Mouse (Mus musculus) CD4-positive, CD25-positive, alpha-beta regulatory T cell, adult 4 months (primary cell): ENCODE results near the gene Krt80. TPM values are rescaled to one million over a fixed set of nuclear protein-coding genes. Genes with fewer than 3 reads are reported as not detected.
A peak's percentile ranks its signal among the peaks of the same experiment; 100 is the strongest.
"Not testable (repeated sequence)": the region's sequence is repeated elsewhere in the genome, so short reads cannot be mapped to it uniquely, and the experiment has no call there.

Source experiments
- ATAC-seq: one replicate; pipeline ENCODE4 v1.8.0; 2017
- polyA plus RNA-seq, 2 experiments: library from polyadenylated mRNA; unstranded; fragments of 100-300 nt; shearing (Covaris generic); gene quantifications; one replicate each; pipeline ENCODE4 v1.2.1; 2017

The Krt80 gene
- polyA plus RNA-seq, 2 experiments from 2014 or later, result 0.22 TPM; not detected in 1

DNA sequence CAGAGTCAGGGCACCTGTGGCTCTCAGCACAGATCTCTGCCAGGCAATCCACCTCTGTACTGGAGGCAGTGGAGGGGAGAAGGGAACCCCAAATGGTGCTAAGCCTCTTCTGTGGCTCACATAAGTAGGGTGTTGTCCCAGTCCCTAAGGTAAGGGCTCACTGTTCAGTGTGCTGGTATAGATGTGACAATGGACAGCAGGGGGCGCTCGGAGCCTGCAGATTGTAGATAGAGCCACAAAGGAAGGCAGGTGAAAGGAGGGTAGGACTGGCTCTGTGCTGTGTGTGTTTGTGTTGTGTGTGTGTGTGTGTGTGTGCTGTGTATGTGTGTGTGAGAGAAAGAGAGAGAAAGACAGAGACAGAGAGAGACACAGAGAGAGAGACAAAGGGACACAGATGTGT is 30.4 kb downstream of the Krt80 start:
- peak; percentile 57 for ATAC-seq

GRCm38 (mm10) chr15:101338359-101338758 is 31.6 kb downstream of the Krt80 start:
- ATAC-seq, result no peak

DNA sequence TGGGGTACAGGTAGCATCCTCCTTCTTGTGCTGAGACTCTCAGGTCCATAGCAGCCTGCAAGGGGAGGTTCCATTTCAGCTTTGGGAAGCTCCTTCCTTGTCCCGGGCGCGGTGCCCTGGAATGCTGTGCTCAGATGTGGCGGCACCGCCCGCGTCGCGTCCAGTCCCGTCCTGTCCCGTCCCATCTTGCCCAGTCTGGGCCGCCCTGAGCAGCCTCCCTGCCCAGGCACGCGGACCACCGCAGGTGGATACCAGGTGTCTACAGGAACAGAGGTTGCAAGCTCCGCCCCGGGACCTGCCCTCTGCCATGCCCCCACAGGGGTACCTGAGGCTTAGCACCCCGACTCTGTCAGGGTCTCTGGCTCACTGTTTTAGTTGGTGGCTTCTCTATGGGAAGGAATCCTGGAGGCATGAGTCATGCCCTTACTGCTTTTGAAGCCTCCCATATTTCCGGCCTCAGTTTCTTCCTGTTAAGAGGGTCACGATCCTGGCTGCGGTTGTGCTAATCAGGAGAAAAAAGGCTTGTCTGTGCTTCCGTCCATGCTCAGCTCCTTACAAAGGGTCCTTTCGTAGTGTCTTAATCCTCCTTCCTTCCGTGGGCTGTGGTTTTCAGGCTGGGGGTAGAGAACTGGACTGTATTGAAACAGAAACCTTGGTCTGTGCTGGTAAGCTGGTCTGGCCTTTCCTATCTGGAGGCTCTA is 33.3 kb downstream of the Krt80 start:
- ATAC-seq, result no peak

DNA sequence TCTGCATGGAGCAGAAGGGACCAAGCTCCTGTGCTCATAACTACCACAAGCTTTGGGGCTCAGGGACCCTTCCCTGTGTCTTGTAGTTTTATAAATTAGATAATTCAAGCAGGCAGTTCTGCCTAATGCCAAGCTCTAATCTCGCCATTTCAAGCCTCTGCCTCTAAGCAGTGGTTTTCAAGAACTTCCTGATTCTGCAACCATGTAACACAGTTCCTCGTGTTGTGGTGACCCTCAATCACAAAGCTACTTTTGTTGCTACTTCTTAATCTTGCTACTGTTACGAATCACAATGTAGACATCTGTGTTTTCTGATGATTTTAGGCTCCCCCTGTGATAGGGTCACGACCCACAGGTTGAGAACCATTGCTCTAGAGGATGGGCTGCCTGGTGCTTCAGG is 36.3 kb downstream of the Krt80 start:
- ATAC-seq, result no peak

GRCm38 (mm10) chr15:101333165-101333564 is 36.8 kb downstream of the Krt80 start:
- ATAC-seq, result no peak

GRCm38 (mm10) chr15:101332370-101332769 is 37.6 kb downstream of the Krt80 start:
- ATAC-seq, result no peak

GRCm38 (mm10) chr15:101331090-101331489 is 38.9 kb downstream of the Krt80 start:
- no peak for ATAC-seq

GRCm38 (mm10) chr15:101329564-101329892 is 40.4 kb downstream of the Krt80 start:
- ATAC-seq, result no peak

GRCm38 (mm10) chr15:101328876-101329563 is 40.9 kb downstream of the Krt80 start:
- ATAC-seq, result no peak

- no peak for ATAC-seq
These were observed 42.7 kb downstream of the Krt80 start for GRCm38 (mm10) chr15:101327282-101327681.

- ATAC-seq, result no peak
These were observed 43.9 kb downstream of the Krt80 start for GRCm38 (mm10) chr15:101325991-101326534.

- ATAC-seq, result not testable (repeated sequence)
These were observed 45.6 kb downstream of the Krt80 start for GRCm38 (mm10) chr15:101324409-101324808.

- no peak for ATAC-seq
These were observed 46.5 kb downstream of the Krt80 start for GRCm38 (mm10) chr15:101323511-101323910.

GRCm38 (mm10) chr15:101322640-101323039 is 47.3 kb downstream of the Krt80 start:
- ATAC-seq, result no peak

- ATAC-seq, result no peak
These were observed 47.9 kb downstream of the Krt80 start for GRCm38 (mm10) chr15:101322106-101322505.

DNA sequence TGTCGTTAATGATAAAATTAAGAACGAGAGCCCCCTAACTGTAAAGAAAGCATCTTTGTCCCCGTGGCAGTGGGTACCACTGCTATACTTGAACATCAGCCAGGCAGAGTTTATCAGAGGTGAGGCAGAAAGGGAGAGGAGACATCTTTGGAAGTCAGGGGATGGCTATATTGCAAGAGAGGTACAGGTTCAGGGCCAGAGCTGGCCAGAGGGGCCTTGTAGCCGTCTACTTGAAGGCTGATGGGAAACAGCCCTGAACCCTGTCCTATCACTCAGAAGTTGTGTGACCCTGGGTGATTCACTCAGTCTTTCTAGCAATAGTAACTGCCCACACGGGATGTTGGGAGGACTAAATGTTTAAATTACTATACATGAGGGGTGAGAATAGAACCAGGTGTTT is 48.8 kb downstream of the Krt80 start:
- ATAC-seq, result no peak

DNA sequence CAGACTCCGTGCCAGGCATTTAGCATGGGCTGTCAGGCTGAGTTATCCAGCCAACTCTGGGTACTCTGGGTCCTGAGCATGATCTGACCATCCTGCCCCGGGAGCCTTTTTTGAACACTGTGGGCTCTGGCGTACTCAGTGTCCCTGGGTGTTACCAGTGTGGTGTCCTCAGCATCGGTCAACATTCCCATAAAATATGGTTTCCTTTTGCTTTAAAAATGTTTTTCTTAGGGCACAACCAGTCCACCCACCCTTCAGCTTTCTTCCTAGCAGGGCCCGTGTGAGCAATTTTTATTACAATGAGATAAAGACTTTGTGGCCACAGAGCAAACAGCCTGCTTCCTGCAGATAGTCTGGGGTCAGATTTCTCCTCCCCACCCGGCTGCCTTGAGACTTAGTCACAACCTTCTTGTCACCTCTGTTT is 49.3 kb downstream of the Krt80 start:
- no peak for ATAC-seq

- ATAC-seq, result no peak
These were observed 49.8 kb downstream of the Krt80 start for GRCm38 (mm10) chr15:101320010-101320617.

DNA sequence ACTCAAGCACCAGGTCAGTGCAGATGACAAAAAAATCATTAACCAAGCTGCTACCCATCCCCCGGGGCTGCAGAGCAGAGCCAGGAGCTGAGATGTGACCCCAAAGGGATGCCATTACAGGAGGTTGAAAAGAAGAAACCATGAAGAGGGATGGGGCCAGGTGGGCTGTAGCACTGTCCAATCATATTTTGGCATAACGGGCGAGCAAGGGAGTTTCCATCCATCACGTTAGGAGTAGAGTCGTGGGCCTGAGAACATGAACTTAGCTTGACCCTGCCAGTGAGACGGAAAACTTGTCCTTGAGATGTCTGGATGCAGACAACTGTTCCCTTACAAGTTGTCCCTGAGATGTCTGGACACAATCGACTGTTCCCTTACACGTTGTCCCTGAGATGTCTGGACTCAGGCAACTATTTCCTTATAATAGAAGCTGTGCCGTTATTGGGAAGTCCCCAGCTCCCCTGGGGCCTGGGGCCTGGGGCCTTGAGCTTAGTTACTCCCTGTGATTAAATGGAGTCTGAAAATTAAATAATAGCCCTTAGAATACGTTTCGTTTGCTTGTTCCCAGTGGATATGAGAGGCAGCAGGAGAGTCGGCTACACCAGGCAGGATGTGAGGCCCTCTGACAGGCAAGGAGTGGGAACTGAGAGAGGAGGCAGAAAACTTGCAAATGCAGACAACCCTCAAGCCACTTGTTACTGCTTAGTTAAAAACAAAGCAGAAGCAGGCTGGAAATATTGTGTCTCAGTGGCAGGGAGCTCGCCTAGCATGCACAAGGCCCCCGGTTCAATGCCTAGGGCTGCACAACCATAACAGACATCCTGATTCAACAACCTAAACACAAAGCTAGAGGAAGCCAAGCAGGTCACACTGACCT is 50.8 kb downstream of the Krt80 start:
- ATAC-seq, result no peak

GRCm38 (mm10) chr15:101317814-101318500 is 52.0 kb downstream of the Krt80 start:
- no peak for ATAC-seq

DNA sequence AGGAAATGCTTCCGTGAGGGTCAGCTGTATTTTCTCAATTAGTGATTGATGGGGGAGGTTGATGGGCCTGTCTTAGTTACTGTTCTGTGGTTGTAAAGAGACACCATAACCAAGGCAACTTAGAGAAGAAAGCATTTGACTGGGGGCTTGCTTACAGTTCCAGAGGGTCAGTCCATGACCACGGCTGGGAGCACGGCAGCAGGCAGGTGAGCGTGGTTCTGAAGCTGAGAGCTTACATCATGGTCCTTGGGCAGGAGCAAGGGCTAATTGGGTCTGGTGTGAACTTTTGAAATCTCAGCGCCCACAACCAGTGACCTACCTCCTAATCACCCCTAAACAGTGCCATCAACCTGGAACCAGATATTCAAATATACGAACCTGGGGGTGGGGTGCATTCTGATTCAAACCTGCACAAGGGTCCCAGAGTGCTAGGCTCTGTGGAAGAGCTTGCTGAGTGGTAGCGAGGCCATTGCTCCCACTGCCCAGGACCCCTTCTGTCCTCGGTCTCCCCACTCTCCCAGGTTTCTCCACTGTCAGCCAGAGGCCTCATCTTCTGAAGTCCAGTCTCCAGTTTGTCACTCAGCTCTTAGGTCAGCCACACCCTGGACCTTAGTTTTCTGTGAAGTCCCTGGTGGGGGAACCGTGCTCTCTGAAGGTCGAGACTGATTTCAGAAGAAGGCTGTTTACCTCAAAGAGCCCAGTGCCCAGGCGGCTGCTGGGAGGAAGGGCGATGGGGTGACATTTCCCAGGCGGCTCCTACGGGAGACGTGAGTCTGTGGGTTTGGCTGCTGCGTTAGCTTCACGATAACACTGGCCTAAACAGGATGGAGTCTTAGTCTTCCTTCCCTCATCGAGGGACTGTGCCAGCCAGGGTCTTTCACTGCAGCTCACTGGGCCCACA is 52.8 kb downstream of the Krt80 start:
- no peak for ATAC-seq
